26 mouse cellular contexts compared by ENCODE assay signal in genomic region chr14:96794806-96795205, GRCm38 (mm10).
A peak's percentile ranks its signal among the peaks of the same experiment; 100 is the strongest.
DNase-seq lines count a peak whose midpoint lies in the region; ATAC-seq lines count a peak whose summit lies in the region.
"Had no signal": no experiment of that assay in that cellular context is flagged by ENCODE, and none has a peak within 500 bp of the region (broad histone marks: within the 10 kb centered on the region; RNA-seq: fewer than 3 reads in every experiment).

No protein-coding gene starts in this region.

- no peaks in the 10 kb centered on the region for H3K36me3 ChIP-seq in forebrain, embryonic 11.5 days (ENCODE audit: control insufficient read depth, insufficient read depth, low read length)
- H3K36me3 ChIP-seq in forebrain, embryonic 15.5 days: no peaks in the 10 kb centered on the region
- H3K36me3 ChIP-seq in midbrain, embryonic 11.5 days (ENCODE audit: control insufficient read depth, insufficient read depth, low read length): no peaks in the 10 kb centered on the region
- no peaks in the 10 kb centered on the region for H3K36me3 ChIP-seq in midbrain, embryonic 13.5 days
- H3K36me3 ChIP-seq: embryonic facial prominence, embryonic 13.5 days; forebrain, embryonic 10.5 days; G1E; hindbrain, embryonic 13.5 days had no signal

- H3K4me1 ChIP-seq in forebrain, embryonic 11.5 days (replicated peaks; ENCODE audit: control insufficient read depth, insufficient read depth, low read length): no peaks in the 10 kb centered on the region
- H3K4me1 ChIP-seq in forebrain, embryonic 15.5 days: no peaks in the 10 kb centered on the region
- no peaks in the 10 kb centered on the region for H3K4me1 ChIP-seq in midbrain, embryonic 11.5 days (ENCODE audit: control insufficient read depth, insufficient read depth, low read length)
- no peaks in the 10 kb centered on the region for H3K4me1 ChIP-seq in midbrain, embryonic 13.5 days (replicated peaks)
- H3K4me1 ChIP-seq: embryonic facial prominence, embryonic 13.5 days; forebrain, embryonic 10.5 days; hindbrain, embryonic 13.5 days had no signal

- no peak overlapping the region for H3K9ac ChIP-seq in forebrain, embryonic 11.5 days (ENCODE audit: low read length)
- no peak overlapping the region for H3K9ac ChIP-seq in forebrain, embryonic 15.5 days (replicated peaks)
- H3K9ac ChIP-seq in midbrain, embryonic 11.5 days (ENCODE audit: low read length): no peak overlapping the region
- H3K9ac ChIP-seq in midbrain, embryonic 13.5 days (replicated peaks): no peak overlapping the region
- H3K9ac ChIP-seq: embryonic facial prominence, embryonic 13.5 days; hindbrain, embryonic 13.5 days had no signal

- H3K9me3 ChIP-seq in forebrain, embryonic 11.5 days (ENCODE audit: control insufficient read depth, low read length): no peaks in the 10 kb centered on the region
- no peaks in the 10 kb centered on the region for H3K9me3 ChIP-seq in forebrain, embryonic 15.5 days
- no peaks in the 10 kb centered on the region for H3K9me3 ChIP-seq in midbrain, embryonic 11.5 days (ENCODE audit: control insufficient read depth, low read length)
- no peaks in the 10 kb centered on the region for H3K9me3 ChIP-seq in midbrain, embryonic 13.5 days
- H3K9me3 ChIP-seq: embryonic facial prominence, embryonic 13.5 days; forebrain, embryonic 10.5 days; hindbrain, embryonic 13.5 days had no signal

- DNase-seq in forebrain, embryonic 11.5 days (ENCODE audit: low spot score): no peak
- DNase-seq in midbrain, embryonic 11.5 days (ENCODE audit: low spot score, missing footprints): no peak
- DNase-seq in layer of hippocampus, adult 18-20 months (ENCODE audit: low spot score in 2 of 2): no peak
- DNase-seq: adrenal gland, postnatal 10 days; adrenal gland, postnatal 36 days; B cell, adult 2 months; cerebellum, adult 18-20 months; cerebellum, adult 9-10 months; cerebellum, postnatal 14 days; gastrocnemius, postnatal 25 days; heart, adult 18-20 months had no signal

- no peak overlapping the region for H3K4me3 ChIP-seq in forebrain, embryonic 11.5 days (ENCODE audit: low read depth, low read length)
- no peak overlapping the region for H3K4me3 ChIP-seq in forebrain, embryonic 15.5 days
- no peak overlapping the region for H3K4me3 ChIP-seq in midbrain, embryonic 11.5 days (ENCODE audit: low read depth, low read length)
- H3K4me3 ChIP-seq in midbrain, embryonic 13.5 days (replicated peaks): no peak overlapping the region
- H3K4me3 ChIP-seq: embryonic facial prominence, embryonic 13.5 days; erythroblast, embryonic 14.5 days; forebrain, embryonic 10.5 days; hindbrain, embryonic 13.5 days had no signal

- no peaks in the 10 kb centered on the region for H3K27me3 ChIP-seq in forebrain, embryonic 11.5 days (ENCODE audit: control insufficient read depth, insufficient read depth, low read length)
- no peaks in the 10 kb centered on the region for H3K27me3 ChIP-seq in forebrain, embryonic 15.5 days
- no peaks in the 10 kb centered on the region for H3K27me3 ChIP-seq in midbrain, embryonic 11.5 days (ENCODE audit: control insufficient read depth, insufficient read depth, low read length)
- no peaks in the 10 kb centered on the region for H3K27me3 ChIP-seq in midbrain, embryonic 13.5 days
- H3K27me3 ChIP-seq: CH12.LX; embryonic facial prominence, embryonic 13.5 days; hindbrain, embryonic 13.5 days; Patski had no signal

- no peak overlapping the region for H3K27ac ChIP-seq in forebrain, embryonic 11.5 days (ENCODE audit: low read depth, low read length)
- H3K27ac ChIP-seq in forebrain, embryonic 15.5 days (replicated peaks): no peak overlapping the region
- no peak overlapping the region for H3K27ac ChIP-seq in midbrain, embryonic 11.5 days (ENCODE audit: low read depth, low read length)
- H3K27ac ChIP-seq in midbrain, embryonic 13.5 days: no peak overlapping the region
- H3K27ac ChIP-seq: embryonic facial prominence, embryonic 13.5 days; forebrain, embryonic 10.5 days; hindbrain, embryonic 13.5 days; hindbrain, postnatal 0 days had no signal

- 80% methylated on average over 1 of the region's 1 CpGs for WGBS in forebrain, embryonic 11.5 days
- 84% methylated on average over 1 of the region's 1 CpGs for WGBS in forebrain, embryonic 15.5 days
- WGBS in midbrain, embryonic 11.5 days: 75% methylated on average over 1 of the region's 1 CpGs
- whole genome bisulfite sequencing in midbrain, embryonic 13.5 days: 96% methylated on average over 1 of the region's 1 CpGs

- no peak overlapping the region for H3K4me2 ChIP-seq in forebrain, embryonic 11.5 days (ENCODE audit: low read depth, low read length, severe bottlenecking)
- no peak overlapping the region for H3K4me2 ChIP-seq in forebrain, embryonic 15.5 days (replicated peaks)
- H3K4me2 ChIP-seq in midbrain, embryonic 11.5 days: no peak overlapping the region
- no peak overlapping the region for H3K4me2 ChIP-seq in midbrain, embryonic 13.5 days (replicated peaks)
- H3K4me2 ChIP-seq: embryonic facial prominence, embryonic 13.5 days; heart, embryonic 11.5 days; hindbrain, embryonic 13.5 days had no signal

- peak; percentile 46 for ATAC-seq in forebrain, embryonic 11.5 days (replicated peaks; ENCODE audit: low FRiP score)
- no peak for ATAC-seq in forebrain, embryonic 15.5 days (replicated peaks)
- peak; percentile 35; the same call in 1 of the 2 replicates for ATAC-seq in midbrain, embryonic 11.5 days (ENCODE audit: low FRiP score)
- no peak for ATAC-seq in midbrain, embryonic 13.5 days
- ATAC-seq in erythroid progenitor cell, adult 5-6 weeks (replicated peaks; ENCODE audit: low FRiP score, poor library complexity, severe bottlenecking): 0 out of 2 replicates have a peak, but pooled peaks have one; percentile 42
- ATAC-seq: forebrain, embryonic 14.5 days; hindbrain, postnatal 0 days; inflammation-experienced regulatory T-cells, adult 6 months; intestine, embryonic 16.5 days; Patski had no signal

Comparison
In these comparisons a context has a peak if more than half of its experiments do, and no peak if none do; other contexts are left out.
1. ATAC-seq: peak in forebrain, embryonic 11.5 days (single experiment), midbrain, embryonic 11.5 days (single experiment) and erythroid progenitor cell, adult 5-6 weeks (single experiment); none in forebrain, embryonic 15.5 days (single experiment) and midbrain, embryonic 13.5 days (single experiment).